Mouse (Mus musculus) kidney, adult 8-10 months (tissue): ENCODE results near the gene Pogk.

Experiments
- DNase-seq, 2 experiments: peaks; one replicate each; pipeline ENCODE4 v3.0.0; 2022

The Pogk gene

GRCm38 (mm10) chr1:166379013-166379629 is 30.5 kb downstream of the Pogk start, which contains the start of gene Tada1:
Gene Tada1 (plus strand): TSS chr1:166379097.
- DNase-seq = peak; percentile 92 to 94

GRCm38 (mm10) chr1:166378431-166379012 is 31.1 kb downstream of the Pogk start:
- no peak for DNase-seq

GRCm38 (mm10) chr1:166377171-166377570 is 32.5 kb downstream of the Pogk start:
- peak in 1 of 2 experiments; percentile 25 for DNase-seq

- no peak for DNase-seq
Measured at GRCm38 (mm10) chr1:166363122-166363521, 46.5 kb downstream of the Pogk start.

GRCm38 (mm10) chr1:166362659-166363058 is 47.0 kb downstream of the Pogk start:
- DNase-seq = no peak

GRCm38 (mm10) chr1:166361842-166362241 is 47.8 kb downstream of the Pogk start:
- DNase-seq = no peak

- no peak for DNase-seq
Measured at GRCm38 (mm10) chr1:166360896-166361295, 48.8 kb downstream of the Pogk start.

GRCm38 (mm10) chr1:166360157-166360855 is 49.4 kb downstream of the Pogk start:
- peak; percentile 76 to 87 for DNase-seq

- no peak for DNase-seq
Measured at GRCm38 (mm10) chr1:166349751-166350150, 59.9 kb downstream of the Pogk start.

- no peak for DNase-seq
Measured at GRCm38 (mm10) chr1:166349341-166349740, 60.3 kb downstream of the Pogk start.

- no peak for DNase-seq
Measured at GRCm38 (mm10) chr1:166346906-166347305, 62.8 kb downstream of the Pogk start.

- no peak for DNase-seq
Measured at GRCm38 (mm10) chr1:166345602-166346001, 64.1 kb downstream of the Pogk start.

GRCm38 (mm10) chr1:166344300-166345077 is 65.2 kb downstream of the Pogk start:
- DNase-seq = no peak

GRCm38 (mm10) chr1:166343586-166343985 is 66.1 kb downstream of the Pogk start:
- no peak for DNase-seq

GRCm38 (mm10) chr1:166342539-166342938 is 67.1 kb downstream of the Pogk start:
- no peak for DNase-seq

- DNase-seq = no peak
Measured at GRCm38 (mm10) chr1:166342060-166342459, 67.6 kb downstream of the Pogk start.

- no peak for DNase-seq
Measured at GRCm38 (mm10) chr1:166339110-166339509, 70.6 kb downstream of the Pogk start.
